Mouse (Mus musculus) G1E (cell line): ENCODE data around the gene Prcc. TPM values are rescaled to one million over a fixed set of nuclear protein-coding genes. Genes with fewer than 3 reads are reported as not detected.

Experiments
- ATAC-seq: 2 replicates; pipeline ENCODE4 v1.8.0; 2016; ENCODE audit warnings: mild to moderate bottlenecking; ENCODE audit not compliant: insufficient number of reproducible peaks, poor library complexity, low FRiP score, severe bottlenecking; ENCODE audit errors: extremely low read depth
- DNase-seq: peaks from one replicate; pipeline ENCODE4 v3.0.0; 2012; ENCODE audit warnings: low spot score
- H3K27me3 ChIP-seq: 2 replicates; pipeline ENCODE4 v1.6.1; 2012; ENCODE audit warnings: mild to moderate bottlenecking, low read length, inconsistent platforms; ENCODE audit not compliant: insufficient read depth
- H3K36me3 ChIP-seq: replicated peaks from 2 replicates; pipeline ENCODE3; 2012; ENCODE audit warnings: mild to moderate bottlenecking, inconsistent platforms
- H3K4me1 ChIP-seq: 2 replicates; pipeline ENCODE4 v1.6.1; 2012; ENCODE audit warnings: low read depth, low read length, inconsistent platforms, mixed read lengths; ENCODE audit not compliant: insufficient read depth
- H3K4me3 ChIP-seq: 2 replicates; pipeline ENCODE4 v1.5.1; 2012; ENCODE audit warnings: low read depth, mild to moderate bottlenecking, inconsistent platforms, low read length, moderate library complexity, mixed read lengths
- H3K9me3 ChIP-seq: replicated peaks from 2 replicates; pipeline ENCODE4 v1.6.1; 2012; ENCODE audit warnings: inconsistent platforms
- CTCF ChIP-seq: IDR thresholded peaks from 2 replicates; pipeline ENCODE4 v1.5.1; 2012; ENCODE audit warnings: low read depth, low read length, inconsistent platforms, mixed read lengths
- GATA1 ChIP-seq: IDR thresholded peaks from 2 replicates; pipeline ENCODE4 v1.6.1; 2012; ENCODE audit warnings: borderline replicate concordance, low read length, inconsistent platforms, mixed read lengths
- GATA2 ChIP-seq: IDR thresholded peaks from 2 replicates; pipeline ENCODE4 v1.6.1; 2012; ENCODE audit warnings: low read depth, low read length, inconsistent platforms, borderline replicate concordance
- POLR2AphosphoS5 ChIP-seq: IDR thresholded peaks from 2 replicates; pipeline ENCODE4 v1.6.1; 2012; ENCODE audit warnings: low read depth, low read length, inconsistent platforms; ENCODE audit not compliant: insufficient replicate concordance
- TAL1 ChIP-seq: conservative IDR thresholded peaks from 2 replicates; pipeline ENCODE4 v1.6.1; 2012; ENCODE audit warnings: low read depth, low read length, inconsistent platforms, mixed read lengths
- polyA plus RNA-seq: library from polyadenylated mRNA; stranded (reverse); fragments of >175 nt; gene quantifications from 2 replicates; pipeline ENCODE4 v1.2.3, GENCODE M21; 2012
- total RNA-seq, 2 experiments: library from RNA; stranded (forward) in 1 of 2; stranded (reverse) in 1 of 2; fragments of 200-1000 nt in 1 of 2; fragments of >200 nt in 1 of 2; fragmentation: Nextera tagmentation in 1 of 2; gene quantifications; 2 replicates each; pipeline ENCODE4 v1.2.3; 2014 to 2017

The Prcc gene
- total and polyA plus RNA-seq, 3 experiments = 32.3 to 75.9 (median 41.3) TPM

DNA sequence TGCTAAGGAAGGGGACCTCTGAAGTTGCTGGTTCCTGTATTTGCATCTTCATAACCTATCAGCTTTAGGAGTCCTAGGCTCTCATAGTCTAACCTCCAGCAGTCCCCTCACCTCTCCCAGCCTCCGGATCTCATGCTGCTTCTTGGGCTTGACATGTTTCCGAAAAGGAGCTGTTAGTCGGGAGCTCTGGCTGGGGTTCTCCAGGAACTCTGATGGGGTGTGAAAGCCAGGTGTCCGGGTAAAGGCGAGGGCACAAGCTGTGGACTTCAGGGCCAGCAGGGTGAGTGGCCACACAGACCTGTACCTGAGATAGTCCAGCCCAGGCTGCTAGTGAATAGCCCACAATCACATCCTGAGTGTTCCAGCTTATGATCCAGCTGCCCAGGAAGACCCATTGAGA, 42.0 kb upstream of the Prcc start:
- TF ChIP-seq GATA1 (no peak), GATA2 (no peak), POLR2AphosphoS5 (no peak), TAL1 (no peak), CTCF (no peak)
- ATAC-seq (no peak), DNase-seq (no peak)
- Histone ChIP-seq H3K36me3 (peaks cover 75% of the 10 kb centered on the region), H3K27me3 (no peaks in the 10 kb centered on the region), H3K9me3 (no peaks in the 10 kb centered on the region), H3K4me3 (no peak overlapping the region), H3K4me1 (peaks cover 56% of the 10 kb centered on the region)

DNA sequence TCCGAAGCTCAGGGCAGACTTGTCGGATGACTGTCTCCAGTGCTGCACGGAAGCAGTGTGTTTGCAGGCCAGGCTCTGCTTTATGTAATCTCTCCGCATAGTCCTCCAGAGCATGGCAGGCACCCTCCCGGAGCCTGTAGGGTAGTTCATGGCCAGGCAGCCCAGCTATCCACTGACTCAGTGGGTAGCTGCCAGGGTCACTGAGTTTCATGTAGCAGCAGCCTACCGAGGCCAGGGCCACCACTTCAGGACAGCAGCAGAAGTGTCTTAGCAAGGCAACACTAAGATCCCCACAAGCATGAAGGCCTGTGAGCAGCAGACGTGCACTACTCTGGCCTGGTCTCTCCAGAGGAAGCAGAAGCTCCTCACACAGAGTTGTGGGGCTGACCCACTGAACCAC, 39.6 kb upstream of the Prcc start:
- TF ChIP-seq POLR2AphosphoS5 (0 out of 2 replicates have a peak, but pooled peaks have one; percentile 18), TAL1 (no peak)
- H3K27me3 ChIP-seq = no peaks in the 10 kb centered on the region
- DNase-seq = no peak

DNA sequence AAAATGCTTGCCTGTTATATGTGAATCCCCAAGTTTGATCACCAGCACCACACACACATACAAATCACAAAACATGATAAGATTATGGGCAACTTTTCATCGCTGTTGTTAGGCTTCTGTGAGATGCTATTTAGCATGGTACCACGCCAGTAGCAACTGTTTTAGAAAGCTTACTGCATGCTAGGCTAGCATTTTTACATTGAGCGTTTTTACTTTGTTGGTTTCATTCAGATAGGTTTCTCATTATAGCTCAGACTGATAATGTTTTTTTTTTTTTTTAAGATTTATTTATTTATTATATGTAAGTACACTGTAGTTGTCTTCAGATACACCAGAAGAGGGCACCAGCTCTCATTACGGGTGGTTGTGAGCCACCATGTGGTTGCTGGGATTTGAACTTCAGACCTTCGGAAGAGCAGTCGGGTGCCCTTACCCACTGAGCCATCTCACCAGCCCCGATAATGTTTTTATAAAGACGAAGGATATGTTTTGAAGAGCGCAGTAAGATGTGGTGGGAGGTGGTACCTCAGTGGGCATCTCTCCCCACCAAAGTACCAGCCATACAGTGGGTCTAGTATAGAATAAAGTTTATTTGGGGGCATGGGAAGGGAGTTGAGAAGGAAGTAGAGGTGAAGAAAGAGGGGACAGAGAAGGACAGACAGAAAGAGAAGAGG, 35.0 kb upstream of the Prcc start:
- Histone ChIP-seq H3K9me3 (no peaks in the 10 kb centered on the region), H3K36me3 (peaks cover 81% of the 10 kb centered on the region), H3K4me1 (peaks cover 58% of the 10 kb centered on the region)

More for the DNA sequence above, 39.6 kb upstream of the Prcc start:
- Histone ChIP-seq H3K4me3 (no peak overlapping the region), H3K4me1 (peaks cover 62% of the 10 kb centered on the region), H3K9me3 (no peaks in the 10 kb centered on the region), H3K36me3 (peaks cover 79% of the 10 kb centered on the region)
- ATAC-seq = no peak

DNA sequence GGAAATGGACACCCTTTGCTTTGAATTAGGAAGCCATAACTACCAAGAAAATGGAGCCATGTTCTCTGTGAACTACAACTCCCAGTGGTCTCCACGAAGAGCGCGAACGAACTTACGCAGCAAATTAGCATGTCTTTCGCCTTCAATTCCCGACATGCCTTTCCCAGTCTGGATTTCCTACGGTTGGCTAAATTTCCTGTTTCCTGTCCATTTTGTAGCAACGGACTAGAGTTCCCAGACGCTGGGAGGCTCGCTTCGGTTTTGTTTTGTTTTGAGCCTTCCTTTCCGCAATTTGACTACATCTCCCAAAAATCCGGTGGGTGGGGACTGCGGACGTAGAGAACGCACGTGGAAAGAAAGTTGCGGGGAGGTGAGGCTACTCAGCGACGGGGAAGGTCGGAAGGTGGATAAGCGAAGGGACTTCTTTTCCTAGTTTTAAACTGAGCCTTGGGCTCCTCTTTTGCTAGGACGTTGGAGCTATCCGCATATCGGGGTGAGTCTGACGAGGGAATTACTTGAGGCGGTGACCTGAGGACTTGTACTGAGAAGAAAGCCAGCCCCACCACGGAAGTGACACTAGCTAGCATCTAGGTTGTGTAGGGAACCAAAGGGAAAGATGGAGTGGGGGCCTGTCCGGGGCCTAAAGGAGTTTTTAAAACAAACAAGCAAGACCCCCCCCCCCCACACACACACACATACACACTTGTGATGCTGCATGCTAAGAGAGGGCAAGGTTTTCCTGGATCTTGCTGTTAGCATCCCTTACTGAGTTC, 34.1 kb upstream of the Prcc start, which contains the start of gene Mrpl24:
TSS of gene Mrpl24 (plus strand) at position 171 of the 773 bp plus-strand sequence.
- DNase-seq = peak; percentile 50
- Histone ChIP-seq H3K27me3 (no peaks in the 10 kb centered on the region), H3K4me1 (peaks cover 58% of the 10 kb centered on the region), H3K4me3 (peak within 1 kb of the TSS; percentile 73), H3K36me3 (peaks cover 81% of the 10 kb centered on the region), H3K9me3 (no peaks in the 10 kb centered on the region)
- ATAC-seq = peak; percentile 64
- TF ChIP-seq CTCF (no peak), POLR2AphosphoS5 (no peak), GATA2 (no peak), TAL1 (no peak), GATA1 (no peak)

More for the DNA sequence above, 35.0 kb upstream of the Prcc start:
- no peak for DNase-seq
- no peak for TF ChIP-seq CTCF
- TF ChIP-seq GATA2 = no peak
- no peak for ATAC-seq
- no peaks in the 10 kb centered on the region for H3K27me3 ChIP-seq
- peak overlapping the region; percentile 73 for H3K4me3 ChIP-seq

DNA sequence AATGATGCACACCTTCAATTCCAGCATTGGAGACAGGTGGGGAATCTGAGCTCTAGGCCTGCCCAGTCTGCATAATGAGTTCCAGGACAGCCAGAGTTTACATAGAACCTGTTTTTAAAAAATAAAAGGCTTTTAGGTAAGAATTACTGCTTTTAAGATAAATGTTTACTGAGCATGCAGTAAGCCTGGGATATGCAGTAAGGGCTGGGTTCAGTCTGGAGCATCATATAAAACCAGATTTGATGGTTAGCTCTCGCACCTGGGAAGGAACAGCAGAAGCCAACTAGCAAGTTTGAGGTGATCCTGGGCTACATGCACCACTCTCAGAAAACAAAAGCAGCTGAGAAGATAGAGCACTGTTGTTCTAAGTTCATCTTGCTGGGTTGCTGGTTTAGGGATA, 33.1 kb upstream of the Prcc start:
- Histone ChIP-seq H3K4me3 (no peak overlapping the region; the same call in 1 of the 2 replicates), H3K27me3 (no peaks in the 10 kb centered on the region), H3K9me3 (no peaks in the 10 kb centered on the region), H3K36me3 (peaks cover 81% of the 10 kb centered on the region), H3K4me1 (peaks cover 61% of the 10 kb centered on the region)
- ATAC-seq (no peak), DNase-seq (no peak)
- TF ChIP-seq CTCF = no peak
- TF ChIP-seq GATA2 = no peak
- no peak for TF ChIP-seq GATA1
- no peak for TF ChIP-seq POLR2AphosphoS5
- no peak for TF ChIP-seq TAL1

DNA sequence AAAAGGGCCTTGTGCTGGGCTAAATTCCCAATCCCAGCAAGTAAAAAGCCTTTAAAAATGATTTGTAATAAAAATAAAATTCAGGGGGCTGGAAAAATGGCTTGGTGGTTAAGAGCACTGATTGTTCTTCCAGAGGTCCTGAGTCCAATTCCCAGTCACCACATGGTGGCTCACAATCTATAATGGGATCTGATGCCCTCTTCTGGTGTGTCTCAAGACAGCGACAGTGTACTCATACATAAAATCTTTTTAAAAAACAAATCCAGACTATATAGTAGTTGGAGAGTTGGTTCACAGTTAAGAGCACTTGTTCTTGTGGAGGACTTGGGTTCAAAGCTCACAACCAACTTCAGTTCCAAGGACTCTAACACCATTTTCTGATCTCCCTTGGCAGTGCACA, 31.6 kb upstream of the Prcc start:
- no peak for DNase-seq
- peaks cover 81% of the 10 kb centered on the region for H3K36me3 ChIP-seq
- peaks cover 72% of the 10 kb centered on the region for H3K4me1 ChIP-seq

More for the DNA sequence above, 31.6 kb upstream of the Prcc start:
- no peaks in the 10 kb centered on the region for H3K9me3 ChIP-seq
- H3K4me3 ChIP-seq = no peak overlapping the region
- no peaks in the 10 kb centered on the region for H3K27me3 ChIP-seq
- no peak for ATAC-seq
- TF ChIP-seq POLR2AphosphoS5 (no peak), GATA1 (no peak), GATA2 (no peak), CTCF (no peak), TAL1 (no peak)
